Mouse (Mus musculus): ENCODE results near the gene Tcf7l2. TPM values are rescaled to one million over a fixed set of nuclear protein-coding genes. Genes with fewer than 3 reads are reported as not detected.
A peak's percentile ranks its signal among the peaks of the same experiment; 100 is the strongest.

Tcf7l2 gene
- polyA plus RNA-seq, 1 experiment from 2014 or later, result 215 TPM

GRCm38 (mm10) chr19:55873221-55873620, 131.6 kb downstream of the Tcf7l2 start:
- Histone ChIP-seq H3K27ac (no peak overlapping the region), H3K4me2 (no peak overlapping the region), H3K27me3 (no peaks in the 10 kb centered on the region), H3K9me3 (replicated peaks) (no peaks in the 10 kb centered on the region), H3K9ac (no peak overlapping the region), H3K4me3 (no peak overlapping the region), H3K36me3 (ENCODE audit: poor library complexity, severe bottlenecking) (no peaks in the 10 kb centered on the region), H3K4me1 (peaks cover 15% of the 10 kb centered on the region)
- ATAC-seq, result no peak
- WGBS, result 74% methylated on average over 3 of the region's 3 CpGs

GRCm38 (mm10) chr19:55876501-55876900, 134.9 kb downstream of the Tcf7l2 start:
- Histone ChIP-seq H3K9ac (no peak overlapping the region), H3K4me3 (no peak overlapping the region), H3K27ac (no peak overlapping the region), H3K4me1 (peaks cover 29% of the 10 kb centered on the region), H3K4me2 (no peak overlapping the region), H3K27me3 (no peaks in the 10 kb centered on the region), H3K36me3 (ENCODE audit: poor library complexity, severe bottlenecking) (no peaks in the 10 kb centered on the region), H3K9me3 (replicated peaks) (no peaks in the 10 kb centered on the region)
- no peak for ATAC-seq
- WGBS, result 62% methylated on average over 3 of the region's 3 CpGs

- H3K27me3 ChIP-seq, result peaks cover 3% of the 10 kb centered on the region; the same call in 1 of the 2 replicates
- no peaks in the 10 kb centered on the region for H3K36me3 ChIP-seq (ENCODE audit: poor library complexity, severe bottlenecking)
- no peaks in the 10 kb centered on the region for H3K9me3 ChIP-seq (replicated peaks)
- no peak overlapping the region for H3K27ac ChIP-seq
- peak; percentile 39; the same call in 1 of the 2 replicates for ATAC-seq
- H3K9ac ChIP-seq, result no peak overlapping the region
- H3K4me3 ChIP-seq, result no peak overlapping the region
- 9% methylated on average over 7 of the region's 7 CpGs for WGBS
- peaks cover 29% of the 10 kb centered on the region for H3K4me1 ChIP-seq
- H3K4me2 ChIP-seq, result no peak overlapping the region
Observed at GRCm38 (mm10) chr19:55877404-55877915, 135.8 kb downstream of the Tcf7l2 start.

DNA sequence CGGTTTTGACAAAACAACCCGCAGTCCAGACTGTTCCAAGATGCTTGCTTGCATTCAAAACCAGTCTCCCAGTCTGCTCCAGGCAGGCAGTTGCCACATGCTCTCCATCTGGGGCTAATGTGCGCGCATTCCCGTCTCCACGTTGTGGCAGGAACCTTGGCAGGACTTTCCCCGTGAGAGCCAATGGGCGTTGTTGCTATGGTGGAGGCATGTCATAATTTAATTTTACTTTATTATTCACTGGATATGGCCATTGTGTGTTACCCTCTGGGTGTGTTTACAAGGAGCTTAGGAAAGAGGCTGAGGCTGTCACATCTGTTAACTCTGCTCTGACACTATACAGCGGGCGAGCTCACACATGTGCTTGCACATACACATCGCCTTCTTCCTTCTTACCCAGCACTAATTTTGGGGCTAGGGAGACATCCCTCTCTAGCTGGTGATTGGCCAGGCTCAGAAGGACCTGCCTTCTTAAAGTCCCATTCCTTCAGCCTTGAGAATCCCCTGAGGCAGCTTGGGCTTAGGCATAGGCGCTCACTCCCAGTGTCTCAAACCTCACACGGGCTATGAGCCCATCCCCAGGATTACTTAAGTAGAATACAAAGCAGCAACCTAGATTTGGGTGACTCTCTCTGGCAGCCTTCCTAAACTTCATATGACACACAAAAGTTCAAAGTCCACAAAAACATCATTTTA, 139.2 kb downstream of the Tcf7l2 start:
- Histone ChIP-seq H3K27ac (peak overlapping the region; percentile 45; the same call in 1 of the 2 replicates), H3K36me3 (ENCODE audit: poor library complexity, severe bottlenecking) (no peaks in the 10 kb centered on the region), H3K9me3 (replicated peaks) (no peaks in the 10 kb centered on the region), H3K4me3 (no peak overlapping the region), H3K27me3 (peaks cover 22% of the 10 kb centered on the region), H3K4me2 (0 out of 2 replicates have a peak overlapping the region, but pooled peaks have one; percentile 10), H3K9ac (no peak overlapping the region), H3K4me1 (peaks cover 33% of the 10 kb centered on the region)
- peak; percentile 91 for ATAC-seq
- WGBS, result 41% methylated on average over 13 of the region's 13 CpGs

DNA sequence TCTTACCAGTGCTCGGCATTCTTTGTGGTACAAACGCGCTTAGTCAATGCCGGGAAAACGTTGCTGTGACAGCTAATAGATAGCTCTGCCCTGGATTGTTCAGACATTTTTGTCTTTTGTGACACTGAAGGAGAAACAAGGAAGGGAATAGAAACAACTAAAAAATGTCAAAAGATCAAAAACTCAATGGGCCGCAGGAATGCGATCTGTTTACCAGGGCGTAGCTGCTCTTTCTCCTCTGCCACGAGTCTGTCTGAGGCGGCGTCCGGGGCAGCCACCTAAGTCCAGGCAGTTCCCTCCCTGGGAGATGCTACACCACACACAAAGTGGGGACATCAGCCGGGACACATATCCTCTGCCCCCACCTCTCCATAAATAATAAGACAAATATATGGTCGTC, 144.9 kb downstream of the Tcf7l2 start:
- peak overlapping the region; percentile 14; the same call in 1 of the 2 replicates for H3K4me2 ChIP-seq
- peaks cover 50% of the 10 kb centered on the region for H3K27me3 ChIP-seq
- H3K4me3 ChIP-seq, result no peak overlapping the region
- WGBS, result 36% methylated on average over 14 of the region's 14 CpGs
- H3K4me1 ChIP-seq, result peaks cover 21% of the 10 kb centered on the region
- H3K36me3 ChIP-seq (ENCODE audit: poor library complexity, severe bottlenecking), result no peaks in the 10 kb centered on the region
- H3K9ac ChIP-seq, result peak overlapping the region; percentile 30
- H3K27ac ChIP-seq, result peak overlapping the region; percentile 48; the same call in 1 of the 2 replicates
- ATAC-seq, result no peak
- H3K9me3 ChIP-seq (replicated peaks), result no peaks in the 10 kb centered on the region

GRCm38 (mm10) chr19:55891692-55892183, 150.1 kb downstream of the Tcf7l2 start:
- H3K4me1 ChIP-seq, result peaks cover 56% of the 10 kb centered on the region

GRCm38 (mm10) chr19:55893557-55893956, 151.9 kb downstream of the Tcf7l2 start:
- 0 out of 2 replicates have a peak overlapping the region, but pooled peaks have one; percentile 22 for H3K9ac ChIP-seq
- H3K9me3 ChIP-seq (replicated peaks), result no peaks in the 10 kb centered on the region
- H3K36me3 ChIP-seq (ENCODE audit: poor library complexity, severe bottlenecking), result no peaks in the 10 kb centered on the region
- ATAC-seq, result no peak
- H3K27me3 ChIP-seq, result peaks cover 68% of the 10 kb centered on the region
- peak overlapping the region; percentile 70 for H3K27ac ChIP-seq
- WGBS, result 34% methylated on average over 11 of the region's 11 CpGs
- H3K4me3 ChIP-seq, result 0 out of 2 replicates have a peak overlapping the region, but pooled peaks have one; percentile 7
- H3K4me2 ChIP-seq, result peak overlapping the region; percentile 6
- peaks cover 66% of the 10 kb centered on the region for H3K4me1 ChIP-seq

More at GRCm38 (mm10) chr19:55891692-55892183, 150.1 kb downstream of the Tcf7l2 start:
- Histone ChIP-seq H3K4me2 (peak overlapping the region; percentile 4; the same call in 1 of the 2 replicates), H3K36me3 (ENCODE audit: poor library complexity, severe bottlenecking) (no peaks in the 10 kb centered on the region), H3K27ac (peak overlapping the region; percentile 38; the same call in 1 of the 2 replicates), H3K9me3 (replicated peaks) (no peaks in the 10 kb centered on the region), H3K9ac (no peak overlapping the region), H3K27me3 (peaks cover 54% of the 10 kb centered on the region), H3K4me3 (no peak overlapping the region)
- ATAC-seq, result no peak
- 30% methylated on average over 9 of the region's 9 CpGs for whole genome bisulfite sequencing

DNA sequence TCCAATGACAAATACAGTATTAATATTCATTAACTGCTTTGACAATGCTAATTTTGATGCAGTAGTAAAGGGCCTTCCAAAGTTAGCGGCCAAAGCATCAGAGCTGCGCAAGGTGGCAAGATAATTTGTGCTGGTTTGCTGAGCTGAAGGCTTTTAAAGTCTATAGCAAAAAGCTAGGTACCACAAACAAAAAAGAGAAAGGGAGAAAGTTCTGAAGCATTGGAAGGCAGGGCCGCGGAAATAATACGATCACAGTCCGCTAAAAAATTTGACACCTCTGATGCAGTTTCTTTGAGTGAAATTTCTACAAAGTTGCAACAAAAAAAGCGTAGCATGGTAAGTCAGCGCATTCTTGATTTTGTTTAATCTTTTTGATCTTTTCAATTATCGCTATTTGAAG, 152.8 kb downstream of the Tcf7l2 start:
- peaks cover 69% of the 10 kb centered on the region for H3K27me3 ChIP-seq
- WGBS, result 4% methylated on average over 9 of the region's 9 CpGs
- H3K4me2 ChIP-seq, result peak overlapping the region; percentile 41
- ATAC-seq, result no peak
- peak overlapping the region; percentile 51; the same call in 1 of the 2 replicates for H3K27ac ChIP-seq
- H3K4me1 ChIP-seq, result peaks cover 73% of the 10 kb centered on the region
- H3K4me3 ChIP-seq, result peak overlapping the region; percentile 10; the same call in 1 of the 2 replicates
- no peak overlapping the region for H3K9ac ChIP-seq
- no peaks in the 10 kb centered on the region for H3K36me3 ChIP-seq (ENCODE audit: poor library complexity, severe bottlenecking)
- H3K9me3 ChIP-seq (replicated peaks), result no peaks in the 10 kb centered on the region

GRCm38 (mm10) chr19:55895317-55895716, 153.7 kb downstream of the Tcf7l2 start:
- no peaks in the 10 kb centered on the region for H3K9me3 ChIP-seq (replicated peaks)
- H3K27me3 ChIP-seq, result peaks cover 71% of the 10 kb centered on the region
- WGBS, result under 1% methylated on average over 27 of the region's 27 CpGs
- peak; percentile 70 for ATAC-seq
- H3K4me3 ChIP-seq, result peak overlapping the region; percentile 33
- H3K4me2 ChIP-seq, result peak overlapping the region; percentile 56
- H3K4me1 ChIP-seq, result peaks cover 75% of the 10 kb centered on the region
- H3K9ac ChIP-seq, result peak overlapping the region; percentile 61
- H3K27ac ChIP-seq, result peak overlapping the region; percentile 76
- no peaks in the 10 kb centered on the region for H3K36me3 ChIP-seq (ENCODE audit: poor library complexity, severe bottlenecking)

- Histone ChIP-seq H3K4me1 (peaks cover 74% of the 10 kb centered on the region), H3K9ac (peak overlapping the region; percentile 61), H3K4me3 (peak overlapping the region; percentile 33), H3K27me3 (peaks cover 72% of the 10 kb centered on the region), H3K36me3 (ENCODE audit: poor library complexity, severe bottlenecking) (no peaks in the 10 kb centered on the region), H3K27ac (peak overlapping the region; percentile 76), H3K4me2 (peak overlapping the region; percentile 56), H3K9me3 (replicated peaks) (no peaks in the 10 kb centered on the region)
- ATAC-seq, result no peak
- 6% methylated on average over 4 of the region's 4 CpGs for WGBS
Observed at GRCm38 (mm10) chr19:55895807-55896420, 154.3 kb downstream of the Tcf7l2 start.

DNA sequence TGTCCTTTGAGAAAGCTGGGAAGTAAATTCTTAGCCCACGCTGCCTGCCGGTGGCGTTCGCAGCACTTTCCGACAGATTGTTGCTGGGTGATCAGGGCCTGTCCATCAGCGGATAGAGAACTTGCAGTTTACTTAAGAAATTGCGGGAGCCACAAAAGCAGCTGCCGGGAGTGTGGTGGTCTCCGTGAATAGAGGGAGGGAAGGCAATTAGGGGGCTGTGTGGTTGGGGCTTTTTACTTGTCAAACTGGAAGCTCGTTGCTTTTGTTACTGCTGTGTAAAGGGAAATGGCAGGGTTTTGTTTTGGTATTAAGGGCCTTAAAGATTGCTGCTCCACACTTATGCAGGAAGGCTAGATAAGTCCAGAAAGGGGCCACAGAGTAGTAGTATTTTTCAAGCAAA, 155.0 kb downstream of the Tcf7l2 start:
- Histone ChIP-seq H3K4me3 (peak overlapping the region; percentile 33), H3K9me3 (replicated peaks) (no peaks in the 10 kb centered on the region), H3K9ac (peak overlapping the region; percentile 61), H3K4me1 (peaks cover 74% of the 10 kb centered on the region), H3K4me2 (peak overlapping the region; percentile 56), H3K27ac (peak overlapping the region; percentile 76), H3K27me3 (peaks cover 75% of the 10 kb centered on the region), H3K36me3 (ENCODE audit: poor library complexity, severe bottlenecking) (no peaks in the 10 kb centered on the region)
- WGBS, result under 1% methylated on average over 10 of the region's 10 CpGs
- peak; percentile 65; the same call in 1 of the 2 replicates for ATAC-seq
